Mouse (Mus musculus) cerebellum, postnatal 14 days (tissue): ENCODE measurements at regions not wholly inside any gene's neighbourhood (a gene's known extent, or its start where the extent isn't known, plus 50 kb on each side); places are given as distances from the start of the nearest gene placed in this dataset.
"Not testable (repeated sequence)": the region's sequence is repeated elsewhere in the genome, so short reads cannot be mapped to it uniquely, and the experiment has no call there.

Source experiments
- DNase-seq, 2 experiments: peaks; one replicate each; pipeline ENCODE4 v3.0.0; 2021; ENCODE audit warnings: mixed read lengths in 2 of 2

DNA sequence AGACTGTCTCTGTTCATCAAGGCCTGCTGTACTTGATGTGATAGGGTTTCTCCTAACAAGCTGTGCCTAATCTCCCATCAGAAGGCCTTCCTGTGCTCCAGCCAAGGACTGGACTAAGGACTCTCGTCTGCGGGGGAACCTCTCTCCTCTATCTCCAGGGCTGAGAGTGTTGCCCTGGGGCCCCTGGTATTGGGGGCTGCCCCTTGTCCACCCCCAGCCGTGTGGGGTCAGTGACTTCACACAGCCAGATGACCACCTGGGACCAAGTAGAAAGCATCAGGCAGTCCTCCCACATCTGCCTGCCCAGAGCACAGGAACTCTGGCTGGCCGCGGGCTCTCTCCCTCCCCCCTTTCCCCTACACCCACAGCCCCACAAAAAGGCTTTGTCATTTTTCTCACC lies 651.5 kb upstream of the Kif2b start:
- DNase-seq: no peak

DNA sequence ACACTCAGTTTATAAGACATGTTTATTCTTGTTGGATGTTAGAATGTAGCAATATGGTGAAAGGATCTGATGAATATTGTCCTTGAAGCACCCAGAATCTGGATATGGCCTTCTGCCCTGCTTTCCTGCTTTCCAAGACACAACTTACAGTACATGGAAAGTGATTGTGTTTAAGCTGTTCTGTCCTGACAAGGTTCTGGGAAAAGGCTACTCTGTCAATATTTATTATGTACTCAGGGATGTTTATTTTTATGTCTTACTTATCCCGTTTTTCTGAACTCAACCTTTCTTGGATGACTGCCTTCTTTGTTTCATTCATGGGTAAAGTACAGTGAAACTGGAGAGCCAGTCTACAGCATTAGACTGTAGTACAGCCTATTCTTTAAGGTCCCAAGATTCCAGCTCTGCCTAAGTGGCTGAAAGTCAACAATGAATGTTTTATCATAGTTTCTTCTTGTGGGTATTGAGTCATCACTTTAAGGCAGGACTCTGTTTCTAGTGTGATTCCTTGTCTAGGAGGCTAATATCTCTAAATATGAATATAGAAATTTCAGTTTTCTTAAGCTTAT lies 631.7 kb upstream of the Kif2b start:
- DNase-seq: no peak

DNA sequence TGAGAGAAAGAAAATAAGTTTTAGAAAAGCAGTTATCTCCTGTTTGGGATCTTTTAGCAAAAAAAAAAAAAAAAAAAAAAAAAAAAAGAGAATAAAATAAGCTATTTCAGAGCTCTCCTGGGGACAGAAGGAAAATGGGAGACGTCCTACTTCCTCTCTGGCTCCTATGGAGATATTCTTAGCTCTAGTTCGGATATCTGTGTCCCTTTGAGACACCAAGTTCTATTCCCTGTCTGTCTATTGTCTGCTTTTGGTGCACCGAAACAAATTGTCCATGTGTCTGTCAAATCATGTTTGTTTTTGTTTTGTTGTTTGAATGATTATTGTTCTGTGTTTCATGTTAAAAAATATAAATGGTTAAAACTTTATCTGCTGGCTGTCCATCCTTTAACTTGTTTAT lies 601.0 kb upstream of the Kif2b start:
- not testable (repeated sequence) for DNase-seq

- no peak for DNase-seq
Measured at GRCm38 (mm10) chr11:92153124-92153523, 575.8 kb upstream of the Kif2b start.

DNA sequence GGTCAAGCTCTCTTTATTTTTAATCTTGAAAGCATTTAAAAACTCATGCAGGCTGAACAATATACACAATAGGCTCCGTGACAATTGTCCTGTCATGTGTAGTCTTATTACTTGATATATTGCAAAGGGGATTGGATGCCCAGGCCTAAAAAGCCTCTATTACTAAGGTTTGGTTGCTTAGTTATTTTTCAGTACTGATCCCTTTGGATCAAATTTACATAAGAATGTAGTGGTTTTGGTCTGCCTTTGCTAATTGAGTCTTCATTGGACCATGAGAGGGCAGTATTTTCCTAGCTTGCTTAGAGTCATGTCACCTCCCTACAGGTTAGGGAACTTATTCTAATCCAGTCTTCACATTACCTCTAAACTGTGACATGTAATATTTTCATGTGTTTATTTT lies 558.3 kb upstream of the Kif2b start:
- DNase-seq: peak; percentile 5 to 31

GRCm38 (mm10) chr11:92134891-92135590 lies 557.7 kb upstream of the Kif2b start:
- DNase-seq: no peak

GRCm38 (mm10) chr11:92084766-92085165 lies 507.4 kb upstream of the Kif2b start:
- no peak for DNase-seq

DNA sequence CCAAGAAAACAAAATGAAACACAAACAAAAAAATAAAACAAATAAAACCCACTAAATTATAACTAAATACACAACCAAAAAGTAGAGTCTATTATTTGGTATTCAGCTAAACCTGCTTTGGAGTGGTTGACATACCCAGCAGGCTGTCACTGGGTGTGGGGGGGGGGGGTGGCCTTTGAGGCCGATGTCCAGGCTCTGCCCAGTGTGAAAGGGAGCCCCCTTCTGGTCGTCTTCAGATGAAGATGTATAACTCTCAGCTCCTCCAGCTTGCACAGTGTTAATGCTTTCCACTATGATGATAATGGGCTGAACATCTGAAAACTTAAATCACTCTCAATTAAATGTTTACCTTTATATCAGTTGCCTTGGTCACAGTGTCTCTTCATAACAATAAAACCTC lies 464.3 kb upstream of the Kif2b start:
- peak; percentile 7 to 28 for DNase-seq

GRCm38 (mm10) chr11:92040161-92040560 lies 462.8 kb upstream of the Kif2b start:
- no peak for DNase-seq

DNA sequence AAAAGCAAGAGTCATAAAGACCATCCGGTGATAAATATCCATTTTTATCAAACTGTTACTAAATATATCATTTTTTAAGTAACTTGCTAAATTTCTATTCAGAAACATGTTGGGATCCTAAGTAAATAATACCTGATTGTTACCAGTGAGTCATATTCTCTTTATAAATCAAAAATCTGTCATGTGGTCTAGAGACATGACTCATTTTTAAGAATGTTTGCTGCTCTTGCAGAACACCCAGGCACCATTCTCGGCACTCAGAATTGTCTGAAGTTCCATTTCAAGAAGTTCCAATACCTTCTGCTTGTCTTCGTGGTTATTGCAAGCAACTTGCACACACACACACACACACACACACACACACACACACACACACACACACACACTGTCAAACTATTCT lies 441.1 kb upstream of the Kif2b start:
- DNase-seq: no peak

- DNase-seq: no peak
Measured at GRCm38 (mm10) chr11:92011284-92011683, 433.9 kb upstream of the Kif2b start.

GRCm38 (mm10) chr11:91995524-91995923 lies 418.2 kb upstream of the Kif2b start:
- DNase-seq: no peak

- no peak for DNase-seq
Measured at GRCm38 (mm10) chr11:91969531-91969930, 392.2 kb upstream of the Kif2b start.

DNA sequence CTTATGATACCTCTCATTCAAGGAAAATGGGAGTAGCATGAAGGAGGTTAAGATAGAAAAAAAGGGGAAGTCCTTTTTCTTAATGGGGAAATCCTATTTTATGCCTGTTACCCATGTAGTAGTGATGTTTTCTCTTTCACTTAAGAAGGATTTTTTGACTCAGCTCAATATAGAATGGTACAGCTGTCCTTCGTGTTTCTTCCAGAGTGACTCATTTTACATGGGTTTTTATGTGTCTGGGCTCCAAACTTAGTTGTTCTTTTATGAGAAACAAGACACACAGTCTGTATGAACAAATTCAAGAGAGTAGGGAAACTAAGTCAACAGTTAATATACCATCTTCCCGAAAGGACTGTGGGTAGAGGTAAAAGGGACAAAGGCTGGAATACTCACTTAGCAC lies 367.0 kb upstream of the Kif2b start:
- no peak for DNase-seq
